Mouse (Mus musculus) CD4-positive naive resting alpha-beta T cell, adult 57 days (primary cell): ENCODE data around the gene Zbed4. TPM values are rescaled to one million over a fixed set of nuclear protein-coding genes. Genes with fewer than 3 reads are reported as not detected.

Experiments
- total RNA-seq: library from RNA; stranded (reverse); gene quantifications from one replicate; pipeline ENCODE4 v1.2.4, GENCODE M21; 2023

Zbed4 gene
- 20.9 TPM for total RNA-seq

GRCm38 (mm10) chr15:88751564-88752402, at the start of gene Zbed4:
Gene Zbed4, plus strand, starts transcription at chr15:88751660.

GRCm38 (mm10) chr15:88733834-88734571, 17.5 kb upstream of the Zbed4 start, which contains the start of gene Brd1:
Gene Brd1, minus strand, starts transcription at chr15:88734233.

DNA sequence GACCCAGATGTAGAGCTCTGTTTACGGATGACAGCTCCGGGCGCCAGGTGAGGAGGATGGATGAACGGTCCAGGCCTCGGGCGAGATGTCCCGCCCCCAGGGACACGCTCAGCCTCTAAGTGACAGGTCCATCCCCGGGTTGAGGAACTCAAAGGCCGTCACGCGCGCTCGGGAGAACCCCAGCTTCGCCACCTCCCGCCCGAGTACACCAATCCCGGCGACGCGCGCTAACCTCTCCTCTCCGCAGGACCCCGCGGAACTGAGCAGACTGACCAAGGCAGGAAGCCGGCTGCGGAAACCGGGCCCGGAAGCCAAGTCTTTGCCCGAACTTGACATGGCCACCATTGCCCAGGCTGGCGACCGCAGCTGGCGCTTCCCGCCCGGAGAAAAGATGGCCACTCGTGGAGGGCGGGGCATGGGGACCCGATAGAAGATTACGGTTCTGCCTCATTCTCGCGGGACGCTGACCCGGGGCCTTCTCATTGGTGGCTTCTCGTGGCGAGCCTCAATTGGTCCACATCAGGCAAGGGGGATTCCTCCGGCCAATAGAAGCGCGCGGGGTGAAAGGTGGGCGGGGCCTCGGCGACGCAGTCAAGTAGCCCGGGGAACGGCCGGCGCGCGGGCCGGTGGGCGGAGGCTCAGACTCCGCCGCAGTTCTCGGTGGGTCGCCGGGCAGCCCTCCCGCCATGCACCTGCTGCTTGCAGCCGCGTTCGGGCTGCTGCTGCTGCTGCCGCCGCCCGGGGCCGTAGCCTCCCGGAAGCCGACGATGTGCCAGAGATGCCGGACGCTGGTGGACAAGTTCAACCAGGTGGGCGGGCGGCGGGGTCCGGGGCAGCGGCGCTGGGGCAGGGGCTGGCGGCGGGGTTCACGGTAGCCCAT, 67.8 kb downstream of the Zbed4 start, which contains the start of the genes Alg12 and Creld2:
Gene Alg12, minus strand, starts transcription at position 293 of the 880 bp plus-strand sequence.
Gene Creld2, plus strand, starts transcription at position 621 of the 880 bp plus-strand sequence.

Other genes with a start within 250 kb of the Zbed4 start
- not detected for gene Zdhhc25, start 151.4 kb upstream of the Zbed4 start, total RNA-seq
- 149 TPM for gene Brd1, start 17.4 kb upstream of the Zbed4 start, total RNA-seq
- gene Alg12, start 67.7 kb downstream of the Zbed4 start, total RNA-seq = 19.5 TPM
- 23.9 TPM for gene Creld2, start 68.0 kb downstream of the Zbed4 start, total RNA-seq
- 71.4 TPM for gene Pim3, start 110.5 kb downstream of the Zbed4 start, total RNA-seq
- not detected for gene Ttll8, start 202.8 kb downstream of the Zbed4 start, total RNA-seq
- not detected for gene Mlc1, start 227.3 kb downstream of the Zbed4 start, total RNA-seq
- not detected for gene Mov10l1, start 231.2 kb downstream of the Zbed4 start, total RNA-seq